Mouse (Mus musculus) limb, embryonic 14.5 days (tissue): ENCODE measurements around the gene Ceacam9. TPM values are rescaled to one million over a fixed set of nuclear protein-coding genes. Genes with fewer than 3 reads are reported as not detected.
"Not testable (repeated sequence)": the region's sequence is repeated elsewhere in the genome, so short reads cannot be mapped to it uniquely, and the experiment has no call there.

Source experiments
- ATAC-seq: fragments of 200-750 bp; cut with Nextera tagmentation; 2 replicates; pipeline ENCODE4 v1.8.0; 2017; ENCODE audit warnings: low read depth, moderate number of reproducible peaks, moderate TSS enrichment; ENCODE audit not compliant: low FRiP score
- DNase-seq: peaks from one replicate; pipeline ENCODE4 v3.0.0-alpha.2; 2015; ENCODE audit warnings: low spot score
- H3K27ac ChIP-seq: fragments of 300-500 bp; sonication (generic); replicated peaks from 2 replicates; pipeline ENCODE4 v1.5.1; 2014; ENCODE audit warnings: low read depth, mild to moderate bottlenecking, low read length, moderate library complexity, mixed read lengths
- H3K27me3 ChIP-seq: fragments of 300-500 bp; sonication (generic); 2 replicates; pipeline ENCODE4 v1.6.1; 2014; ENCODE audit warnings: low read length, mixed read lengths; ENCODE audit not compliant: control insufficient read depth, insufficient read depth
- H3K36me3 ChIP-seq: fragments of 300-500 bp; sonication (generic); 2 replicates; pipeline ENCODE4 v1.6.1; 2014; ENCODE audit warnings: mild to moderate bottlenecking, low read length, moderate library complexity, mixed read lengths; ENCODE audit not compliant: control insufficient read depth, insufficient read depth
- H3K4me1 ChIP-seq: fragments of 300-500 bp; sonication (generic); 2 replicates; pipeline ENCODE4 v1.6.1; 2014; ENCODE audit warnings: antibody characterized with exemption, low read length, mixed read lengths; ENCODE audit not compliant: control insufficient read depth, insufficient read depth
- H3K4me2 ChIP-seq: fragments of 300-500 bp; sonication (generic); replicated peaks from 2 replicates; pipeline ENCODE4 v1.6.1; 2014; ENCODE audit warnings: low read depth, mild to moderate bottlenecking, low read length, moderate library complexity; ENCODE audit not compliant: severe bottlenecking
- H3K4me3 ChIP-seq: fragments of 300-500 bp; sonication (generic); replicated peaks from 2 replicates; pipeline ENCODE4 v1.5.1; 2014; ENCODE audit warnings: low read length
- H3K9ac ChIP-seq: fragments of 300-500 bp; sonication (generic); 2 replicates; pipeline ENCODE4 v1.6.1; 2014; ENCODE audit warnings: mild to moderate bottlenecking, low read depth, low read length, moderate library complexity; ENCODE audit not compliant: severe bottlenecking
- H3K9me3 ChIP-seq: fragments of 300-500 bp; sonication (generic); 2 replicates; pipeline ENCODE4 v1.6.1; 2016; ENCODE audit warnings: low read length; ENCODE audit not compliant: control insufficient read depth
- POLR2A ChIP-seq: fragments of 200-500 bp; IDR thresholded peaks from 2 replicates; pipeline ENCODE4 v1.8.0; 2012; ENCODE audit warnings: inconsistent platforms, mild to moderate bottlenecking, moderate library complexity, borderline replicate concordance; ENCODE audit not compliant: insufficient read depth, insufficient read length; ENCODE audit errors: extremely low read depth
- WGBS: fragments of 180-500 bp; shearing (Covaris S2); extraction: QIAGEN DNeasy Blood & Tissue Kit; methylation state at CpG from one replicate; pipeline ENCODE4 v1.1.7; 2014; 5-methylcytosine and 5-hydroxymethylcytosine counted together
- polyA plus RNA-seq, 2 experiments: library from polyadenylated mRNA; depleted of rRNA in 1 of 2; stranded (reverse) in 1 of 2; unstranded in 1 of 2; fragments of >200 nt; fragmentation: Nextera tagmentation in 1 of 2; extraction: Ambion mirVana in 1 of 2; gene quantifications; 2 replicates each; pipeline versions ENCODE4 v1.2.1 to v1.2.3; 2012 to 2014

Gene Ceacam9
- polyA plus RNA-seq (2012; rRNA removed) (0.04 and 0.10 TPM in 2 replicates), polyA plus RNA-seq (2014; fragmentation: Nextera tagmentation; extraction: Ambion mirVana) (not detected in 2 replicates)

DNA sequence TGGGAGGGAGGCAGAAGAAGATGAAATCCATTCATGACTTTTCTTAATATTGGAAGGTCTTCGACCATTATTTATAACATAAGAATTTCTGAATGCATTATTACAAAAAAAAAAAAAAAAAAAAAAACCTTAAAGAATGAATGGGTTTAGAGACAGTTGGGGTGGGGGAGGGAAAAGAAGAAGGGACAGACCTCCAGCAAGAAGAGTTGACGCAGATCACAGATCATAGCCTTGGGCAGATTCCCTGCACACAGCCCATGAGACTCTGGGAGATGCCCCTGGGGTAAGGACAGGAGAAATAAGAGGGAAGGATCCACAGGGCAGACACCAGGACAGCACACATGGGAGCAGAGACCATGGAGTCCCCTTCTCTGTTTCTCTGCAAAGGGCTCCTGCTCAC lies at the start of gene Ceacam9:
Ceacam9 (plus strand) TSS at position 301 of the 400 bp plus-strand sequence.
- WGBS: 77% methylated on average over 2 of the region's 2 CpGs
- no peak for ATAC-seq
- H3K27me3 ChIP-seq: no peaks in the 10 kb centered on the region
- no peaks in the 10 kb centered on the region for H3K4me1 ChIP-seq
- H3K27ac ChIP-seq: no peak within 1 kb of the TSS
- no peaks in the 10 kb centered on the region for H3K36me3 ChIP-seq
- no peaks in the 10 kb centered on the region for H3K9me3 ChIP-seq
- H3K9ac ChIP-seq: no peak within 1 kb of the TSS
- no peak for TF ChIP-seq POLR2A
- H3K4me2 ChIP-seq: no peak within 1 kb of the TSS
- no peak for DNase-seq
- no peak within 1 kb of the TSS for H3K4me3 ChIP-seq

DNA sequence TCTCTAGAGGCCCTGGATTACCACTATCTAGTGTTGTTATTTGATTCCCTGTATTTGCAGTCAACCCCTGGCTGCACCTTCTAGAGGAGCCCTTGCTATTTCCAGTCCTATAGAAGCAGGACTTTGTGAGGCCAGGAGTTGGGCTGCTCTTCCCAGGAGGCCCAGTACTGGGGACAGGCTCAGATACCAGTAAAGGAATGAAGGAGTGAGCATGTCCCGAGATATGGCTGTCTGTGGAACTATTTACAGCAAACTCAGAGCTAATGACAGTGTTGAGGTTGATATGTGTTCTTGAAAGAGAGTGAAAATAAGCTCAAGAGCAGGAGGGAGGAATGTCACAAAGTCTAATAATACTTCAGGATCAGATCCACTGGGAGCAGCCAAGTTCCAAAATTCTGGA lies 47.9 kb upstream of the Ceacam9 start:
- WGBS: 53% methylated on average over 1 of the region's 1 CpGs
- Histone ChIP-seq H3K4me1 (peaks cover 3% of the 10 kb centered on the region; the same call in 1 of the 2 replicates), H3K27me3 (no peaks in the 10 kb centered on the region), H3K4me3 (no peak overlapping the region), H3K4me2 (no peak overlapping the region), H3K36me3 (no peaks in the 10 kb centered on the region), H3K9ac (no peak overlapping the region), H3K9me3 (no peaks in the 10 kb centered on the region), H3K27ac (no peak overlapping the region)
- TF ChIP-seq POLR2A: no peak
- DNase-seq (no peak), ATAC-seq (no peak)

DNA sequence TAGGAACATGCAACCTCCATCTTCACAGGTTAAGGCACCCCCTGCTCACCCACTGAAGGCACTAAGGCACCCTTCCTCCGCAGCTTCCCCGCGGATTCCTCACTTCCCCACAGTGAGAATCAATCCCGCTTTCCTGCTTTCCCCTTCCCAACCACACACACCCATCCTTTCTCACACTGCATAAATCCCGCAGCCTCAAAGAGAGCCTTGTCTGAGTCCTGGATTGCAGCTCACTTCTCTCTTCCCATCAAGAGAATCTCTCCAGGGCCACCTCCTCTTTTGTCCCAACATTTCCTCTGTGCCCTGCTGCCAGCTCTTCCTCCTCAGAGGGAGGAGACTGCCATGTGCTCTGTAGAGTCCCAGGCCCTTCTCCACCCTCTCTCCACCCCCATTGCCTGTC lies 47.0 kb upstream of the Ceacam9 start:
- H3K4me2 ChIP-seq, H3K4me1 ChIP-seq, DNase-seq, H3K9me3 ChIP-seq, ATAC-seq, H3K27me3 ChIP-seq, H3K9ac ChIP-seq, H3K4me3 ChIP-seq, H3K36me3 ChIP-seq, H3K27ac ChIP-seq: not testable (repeated sequence)
- WGBS: 60% methylated on average over 2 of the region's 5 CpGs

DNA sequence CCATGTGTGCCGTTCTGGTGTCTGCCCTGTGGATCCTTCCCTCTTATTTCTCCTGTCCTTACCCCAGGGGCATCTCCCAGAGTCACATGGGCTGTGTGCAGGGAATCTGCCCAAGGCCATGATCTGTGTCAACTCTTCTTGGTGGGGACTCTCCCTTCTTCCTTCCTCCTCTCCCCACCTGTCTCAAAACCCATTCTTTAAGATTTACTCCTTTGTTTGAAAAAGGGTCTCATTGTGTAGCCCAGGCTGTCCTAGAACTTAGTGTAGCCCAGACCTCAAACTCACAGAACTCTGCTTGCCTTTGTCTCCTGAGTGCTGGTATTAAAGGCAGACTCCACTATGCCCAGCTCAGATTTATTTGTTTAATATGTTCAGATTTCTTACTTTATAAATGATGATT lies 46.1 kb upstream of the Ceacam9 start, which contains the start of gene Ceacam15:
Ceacam15 (minus strand) TSS at position 101 of the 400 bp plus-strand sequence.
- 22% methylated on average over 1 of the region's 1 CpGs for WGBS
- ATAC-seq: no peak

DNA sequence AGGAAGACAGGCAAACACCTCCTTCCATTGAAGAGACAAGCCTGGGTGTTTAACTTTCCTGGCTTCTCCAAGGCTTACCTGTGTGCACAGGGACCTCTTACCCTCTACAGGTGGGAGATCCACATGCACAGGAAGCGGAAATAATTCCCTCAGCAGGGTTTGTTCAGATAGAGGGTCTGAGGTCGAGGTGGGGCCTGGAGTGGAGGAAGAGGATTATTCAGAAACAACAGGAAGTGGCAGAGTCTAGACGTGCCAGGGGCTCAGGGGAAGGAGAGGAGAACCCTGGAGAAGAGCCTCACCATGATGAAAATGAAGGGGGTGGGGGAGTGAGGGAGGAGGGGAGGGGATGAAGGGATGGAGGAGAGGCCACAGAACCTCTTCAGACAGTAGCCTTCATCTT lies 41.5 kb upstream of the Ceacam9 start:
- not testable (repeated sequence) for H3K27me3 ChIP-seq, H3K4me2 ChIP-seq, H3K36me3 ChIP-seq, H3K9me3 ChIP-seq, H3K4me3 ChIP-seq, H3K4me1 ChIP-seq, H3K9ac ChIP-seq, DNase-seq, H3K27ac ChIP-seq, ATAC-seq
- 50% methylated on average over 3 of the region's 3 CpGs for WGBS

More for the DNA sequence above, 46.1 kb upstream of the Ceacam9 start, which contains the start of gene Ceacam15:
- no peak for TF ChIP-seq POLR2A
- H3K27ac ChIP-seq: no peak within 1 kb of the TSS
- no peak within 1 kb of the TSS for H3K4me2 ChIP-seq
- no peak within 1 kb of the TSS for H3K9ac ChIP-seq
- no peak for DNase-seq
- H3K27me3 ChIP-seq: no peaks in the 10 kb centered on the region
- H3K4me1 ChIP-seq: peaks cover 3% of the 10 kb centered on the region; the same call in 1 of the 2 replicates
- no peak within 1 kb of the TSS for H3K4me3 ChIP-seq
- H3K9me3 ChIP-seq: no peaks in the 10 kb centered on the region
- no peaks in the 10 kb centered on the region for H3K36me3 ChIP-seq

DNA sequence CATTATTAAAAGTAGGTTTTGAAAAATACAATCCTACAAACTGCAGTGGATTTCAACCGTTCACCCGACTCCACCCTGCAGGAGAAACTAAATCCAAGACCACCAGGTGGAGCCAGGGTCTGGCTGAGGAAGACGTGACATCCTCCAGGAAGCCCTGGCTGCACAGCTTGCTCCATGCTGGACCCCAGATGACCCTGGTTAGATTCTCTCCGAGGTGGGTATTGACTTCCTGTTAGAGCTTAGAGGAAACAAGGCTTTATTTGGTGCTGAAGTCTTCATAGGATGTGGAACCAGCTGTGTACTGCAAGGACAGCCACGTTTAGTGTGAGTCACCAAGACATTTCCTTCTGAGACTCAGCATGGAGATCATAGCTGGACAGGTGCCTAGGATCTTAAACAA lies 32.5 kb upstream of the Ceacam9 start:
- ATAC-seq (no peak), DNase-seq (no peak)
- no peak overlapping the region for H3K9ac ChIP-seq
- H3K9me3 ChIP-seq: no peaks in the 10 kb centered on the region; the same call in 1 of the 2 replicates
- H3K27ac ChIP-seq: no peak overlapping the region
- no peaks in the 10 kb centered on the region for H3K4me1 ChIP-seq
- no peak overlapping the region for H3K4me3 ChIP-seq
- no peak overlapping the region for H3K4me2 ChIP-seq
- WGBS: 70% methylated on average over 5 of the region's 5 CpGs
- no peaks in the 10 kb centered on the region for H3K27me3 ChIP-seq
- no peaks in the 10 kb centered on the region for H3K36me3 ChIP-seq
- no peak for TF ChIP-seq POLR2A
